Mouse (Mus musculus): ENCODE measurements around the gene Dhdh. TPM values are rescaled to one million over a fixed set of nuclear protein-coding genes. Genes with fewer than 3 reads are reported as not detected.
"Not testable (repeated sequence)": the region's sequence is repeated elsewhere in the genome, so short reads cannot be mapped to it uniquely, and the experiment has no call there.

The Dhdh gene
- polyA plus RNA-seq, 1 experiment from 2014 or later = 3.5 TPM

- Histone ChIP-seq H3K4me1 (ENCODE audit: control insufficient read depth, insufficient read depth, low read length) (0 out of 2 replicates have a peak, but pooled peaks cover 17% of the 10 kb centered on the region), H3K36me3 (ENCODE audit: control insufficient read depth, insufficient read depth, low read length) (peaks cover 58% of the 10 kb centered on the region), H3K4me2 (replicated peaks; ENCODE audit: low read depth, low read length) (no peak overlapping the region), H3K27me3 (ENCODE audit: control insufficient read depth, insufficient read depth, low read length) (no peaks in the 10 kb centered on the region), H3K9me3 (ENCODE audit: control insufficient read depth, low read length) (no peaks in the 10 kb centered on the region), H3K9ac (ENCODE audit: low read depth, low read length) (no peak overlapping the region), H3K27ac (ENCODE audit: low read depth, low read length) (no peak overlapping the region), H3K4me3 (ENCODE audit: low read length) (no peak overlapping the region)
- ATAC-seq (ENCODE audit: low FRiP score, low TSS enrichment) = no peak
- WGBS = 95% methylated on average over 5 of the region's 5 CpGs
Observed at GRCm38 (mm10) chr7:45492951-45493350, 4.3 kb upstream of the Dhdh start.

GRCm38 (mm10) chr7:45492225-45492844 is 3.7 kb upstream of the Dhdh start:
- H3K4me1 ChIP-seq (ENCODE audit: control insufficient read depth, insufficient read depth, low read length) = 0 out of 2 replicates have a peak, but pooled peaks cover 17% of the 10 kb centered on the region
- H3K9ac ChIP-seq (ENCODE audit: low read depth, low read length) = no peak overlapping the region
- no peak overlapping the region for H3K4me2 ChIP-seq (replicated peaks; ENCODE audit: low read depth, low read length)
- ATAC-seq (ENCODE audit: low FRiP score, low TSS enrichment) = no peak
- H3K36me3 ChIP-seq (ENCODE audit: control insufficient read depth, insufficient read depth, low read length) = peaks cover 52% of the 10 kb centered on the region
- no peak overlapping the region for H3K4me3 ChIP-seq (ENCODE audit: low read length)
- no peaks in the 10 kb centered on the region for H3K27me3 ChIP-seq (ENCODE audit: control insufficient read depth, insufficient read depth, low read length)
- no peak overlapping the region for H3K27ac ChIP-seq (ENCODE audit: low read depth, low read length)
- 96% methylated on average over 8 of the region's 8 CpGs for WGBS
- no peaks in the 10 kb centered on the region for H3K9me3 ChIP-seq (ENCODE audit: control insufficient read depth, low read length)

DNA sequence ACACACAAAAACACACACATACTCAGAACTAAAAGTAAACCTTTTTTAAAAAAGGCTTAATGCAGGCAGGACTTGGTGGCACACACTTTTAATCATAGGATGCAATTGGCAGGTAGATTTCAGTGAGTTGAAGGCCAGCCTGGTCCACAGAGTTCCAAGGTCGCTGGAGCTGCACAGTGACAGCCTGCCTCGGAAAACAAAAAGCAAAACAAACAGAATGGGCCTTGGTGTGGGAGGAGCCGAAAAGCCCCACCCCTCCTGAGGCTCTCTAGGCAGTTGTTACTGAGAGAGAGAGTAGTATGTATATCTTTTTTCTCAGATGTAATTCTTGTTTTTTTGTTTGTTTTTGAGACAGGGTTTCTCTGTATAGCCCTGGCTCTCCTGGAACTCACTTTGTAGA is 2.7 kb upstream of the Dhdh start:
- no peak for ATAC-seq (ENCODE audit: low FRiP score, low TSS enrichment)
- Histone ChIP-seq H3K27ac (ENCODE audit: low read depth, low read length) (no peak overlapping the region), H3K27me3 (ENCODE audit: control insufficient read depth, insufficient read depth, low read length) (no peaks in the 10 kb centered on the region), H3K4me3 (ENCODE audit: low read length) (no peak overlapping the region), H3K4me2 (replicated peaks; ENCODE audit: low read depth, low read length) (no peak overlapping the region), H3K9ac (ENCODE audit: low read depth, low read length) (no peak overlapping the region), H3K36me3 (ENCODE audit: control insufficient read depth, insufficient read depth, low read length) (peaks cover 42% of the 10 kb centered on the region), H3K9me3 (ENCODE audit: control insufficient read depth, low read length) (no peaks in the 10 kb centered on the region), H3K4me1 (ENCODE audit: control insufficient read depth, insufficient read depth, low read length) (0 out of 2 replicates have a peak, but pooled peaks cover 17% of the 10 kb centered on the region)
- 10% methylated on average over 3 of the region's 3 CpGs for WGBS

- peaks cover 37% of the 10 kb centered on the region for H3K36me3 ChIP-seq (ENCODE audit: control insufficient read depth, insufficient read depth, low read length)
- ATAC-seq (ENCODE audit: low FRiP score, low TSS enrichment) = peak; percentile 55
- H3K27ac ChIP-seq (ENCODE audit: low read depth, low read length) = no peak overlapping the region
- H3K27me3 ChIP-seq (ENCODE audit: control insufficient read depth, insufficient read depth, low read length) = no peaks in the 10 kb centered on the region
- H3K4me2 ChIP-seq (replicated peaks; ENCODE audit: low read depth, low read length) = no peak overlapping the region
- H3K9ac ChIP-seq (ENCODE audit: low read depth, low read length) = no peak overlapping the region
- 0 out of 2 replicates have a peak, but pooled peaks cover 17% of the 10 kb centered on the region for H3K4me1 ChIP-seq (ENCODE audit: control insufficient read depth, insufficient read depth, low read length)
- H3K4me3 ChIP-seq (ENCODE audit: low read length) = no peak overlapping the region
- WGBS = 16% methylated on average over 9 of the region's 9 CpGs
- no peaks in the 10 kb centered on the region for H3K9me3 ChIP-seq (ENCODE audit: control insufficient read depth, low read length)
Observed at GRCm38 (mm10) chr7:45490822-45491221, 2.2 kb upstream of the Dhdh start.

GRCm38 (mm10) chr7:45489578-45489977 is 973 bp upstream of the Dhdh start:
- H3K4me2 ChIP-seq (replicated peaks; ENCODE audit: low read depth, low read length) = no peak overlapping the region
- H3K4me1 ChIP-seq (ENCODE audit: control insufficient read depth, insufficient read depth, low read length) = 0 out of 2 replicates have a peak, but pooled peaks cover 17% of the 10 kb centered on the region
- 62% methylated on average over 7 of the region's 7 CpGs for WGBS
- H3K9ac ChIP-seq (ENCODE audit: low read depth, low read length) = no peak overlapping the region
- peaks cover 25% of the 10 kb centered on the region for H3K36me3 ChIP-seq (ENCODE audit: control insufficient read depth, insufficient read depth, low read length)
- no peak for ATAC-seq (ENCODE audit: low FRiP score, low TSS enrichment)
- no peaks in the 10 kb centered on the region for H3K27me3 ChIP-seq (ENCODE audit: control insufficient read depth, insufficient read depth, low read length)
- H3K9me3 ChIP-seq (ENCODE audit: control insufficient read depth, low read length) = no peaks in the 10 kb centered on the region
- no peak overlapping the region for H3K4me3 ChIP-seq (ENCODE audit: low read length)
- H3K27ac ChIP-seq (ENCODE audit: low read depth, low read length) = no peak overlapping the region

- peak overlapping the region; percentile 61; the same call in 1 of the 2 replicates for H3K9ac ChIP-seq (ENCODE audit: low read depth, low read length)
- H3K4me2 ChIP-seq (replicated peaks; ENCODE audit: low read depth, low read length) = peak overlapping the region; percentile 72
- H3K36me3 ChIP-seq (ENCODE audit: control insufficient read depth, insufficient read depth, low read length) = peaks cover 8% of the 10 kb centered on the region; the same call in 1 of the 2 replicates
- ATAC-seq (ENCODE audit: low FRiP score, low TSS enrichment) = peak; percentile 11; the same call in 1 of the 2 replicates
- WGBS = 34% methylated on average over 11 of the region's 11 CpGs
- H3K4me1 ChIP-seq (ENCODE audit: control insufficient read depth, insufficient read depth, low read length) = 0 out of 2 replicates have a peak, but pooled peaks cover 17% of the 10 kb centered on the region
- H3K27me3 ChIP-seq (ENCODE audit: control insufficient read depth, insufficient read depth, low read length) = no peaks in the 10 kb centered on the region
- H3K4me3 ChIP-seq (ENCODE audit: low read length) = peak overlapping the region; percentile 39
- peak overlapping the region; percentile 59; the same call in 1 of the 2 replicates for H3K27ac ChIP-seq (ENCODE audit: low read depth, low read length)
- H3K9me3 ChIP-seq (ENCODE audit: control insufficient read depth, low read length) = no peaks in the 10 kb centered on the region
Observed at GRCm38 (mm10) chr7:45487861-45488292, 728 bp downstream of the Dhdh start.

DNA sequence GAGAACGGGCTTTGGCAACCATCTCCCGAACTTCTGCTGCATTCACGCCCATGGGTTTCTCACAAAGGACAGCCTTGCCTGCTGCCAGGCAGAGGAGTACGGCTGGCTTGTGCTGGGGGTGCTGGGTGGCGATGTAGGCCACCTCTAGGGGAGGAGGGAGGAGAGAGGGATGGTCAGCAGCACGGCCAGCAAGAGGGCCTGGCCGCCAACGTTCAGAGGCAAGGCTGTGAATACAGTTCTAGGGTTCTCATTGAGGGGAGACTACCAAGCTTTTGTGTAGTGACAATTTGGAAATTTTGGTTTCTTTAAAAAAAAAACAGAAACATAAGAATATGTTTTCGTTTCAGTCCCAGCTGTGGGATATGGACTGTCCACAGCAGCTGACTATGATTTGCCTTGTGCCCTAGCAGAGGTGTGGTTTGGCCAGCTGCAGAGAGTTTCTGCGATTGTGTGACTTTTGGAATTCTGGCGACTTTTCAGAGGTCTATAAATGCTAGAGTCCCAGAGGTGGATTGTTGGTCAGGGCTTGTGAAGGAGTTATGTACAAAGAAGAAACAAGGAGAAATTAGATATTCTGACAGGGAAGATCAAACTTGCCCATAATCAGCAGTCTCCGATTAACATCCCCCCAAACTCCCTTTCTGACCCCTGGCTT is 1.7 kb downstream of the Dhdh start, which contains the start of gene Gm45808:
TSS of gene Gm45808 (minus strand) at position 51 of the 655 bp plus-strand sequence.
- Histone ChIP-seq H3K4me3 (ENCODE audit: low read length) (no peak within 1 kb of the TSS), H3K27me3 (ENCODE audit: control insufficient read depth, insufficient read depth, low read length) (no peaks in the 10 kb centered on the region), H3K9ac (ENCODE audit: low read depth, low read length) (no peak within 1 kb of the TSS), H3K36me3 (ENCODE audit: control insufficient read depth, insufficient read depth, low read length) (0 out of 2 replicates have a peak, but pooled peaks cover under 1% of the 10 kb centered on the region), H3K9me3 (ENCODE audit: control insufficient read depth, low read length) (no peaks in the 10 kb centered on the region), H3K4me2 (replicated peaks; ENCODE audit: low read depth, low read length) (no peak within 1 kb of the TSS), H3K4me1 (ENCODE audit: control insufficient read depth, insufficient read depth, low read length) (0 out of 2 replicates have a peak, but pooled peaks cover 17% of the 10 kb centered on the region), H3K27ac (ENCODE audit: low read depth, low read length) (no peak within 1 kb of the TSS)
- WGBS = 85% methylated on average over 12 of the region's 12 CpGs
- ATAC-seq (ENCODE audit: low FRiP score, low TSS enrichment) = no peak

- Histone ChIP-seq H3K4me3 (ENCODE audit: low read length) (no peak overlapping the region), H3K4me1 (ENCODE audit: control insufficient read depth, insufficient read depth, low read length) (0 out of 2 replicates have a peak, but pooled peaks cover 12% of the 10 kb centered on the region), H3K27ac (ENCODE audit: low read depth, low read length) (no peak overlapping the region), H3K9ac (ENCODE audit: low read depth, low read length) (no peak overlapping the region), H3K9me3 (ENCODE audit: control insufficient read depth, low read length) (no peaks in the 10 kb centered on the region), H3K27me3 (ENCODE audit: control insufficient read depth, insufficient read depth, low read length) (no peaks in the 10 kb centered on the region), H3K4me2 (replicated peaks; ENCODE audit: low read depth, low read length) (no peak overlapping the region), H3K36me3 (ENCODE audit: control insufficient read depth, insufficient read depth, low read length) (no peaks in the 10 kb centered on the region)
- no peak for ATAC-seq (ENCODE audit: low FRiP score, low TSS enrichment)
- 73% methylated on average over 7 of the region's 7 CpGs for WGBS
Observed at GRCm38 (mm10) chr7:45486158-45486557, 2.4 kb downstream of the Dhdh start.

- H3K36me3 ChIP-seq (ENCODE audit: control insufficient read depth, insufficient read depth, low read length); H3K27ac ChIP-seq (ENCODE audit: low read depth, low read length); H3K4me3 ChIP-seq (ENCODE audit: low read length); H3K9ac ChIP-seq (ENCODE audit: low read depth, low read length); H3K9me3 ChIP-seq (ENCODE audit: control insufficient read depth, low read length); H3K4me2 ChIP-seq (replicated peaks; ENCODE audit: low read depth, low read length); H3K4me1 ChIP-seq (ENCODE audit: control insufficient read depth, insufficient read depth, low read length); H3K27me3 ChIP-seq (ENCODE audit: control insufficient read depth, insufficient read depth, low read length); ATAC-seq (ENCODE audit: low FRiP score, low TSS enrichment): not testable (repeated sequence)
- 91% methylated on average over 5 of the region's 5 CpGs for WGBS
Observed at GRCm38 (mm10) chr7:45484985-45485384, 3.6 kb downstream of the Dhdh start.

All from kidney, embryonic 14.5 days (tissue).